Mouse (Mus musculus) spleen, postnatal 10 days (tissue): Measurements from ENCODE around the gene Rnf130.
A peak's percentile ranks its signal among the peaks of the same experiment; 100 is the strongest.

Experiments
- DNase-seq, 2 experiments: peaks; one replicate each; pipeline ENCODE4 v3.0.0; 2021 to 2022; ENCODE audit warnings: low spot score in 2 of 2

Rnf130 gene

GRCm38 (mm10) chr11:50024445-50024832 is 707 bp upstream of the Rnf130 start:
- DNase-seq = peak in 1 of 2 experiments; percentile 23

- DNase-seq = no peak
These were observed 775 bp downstream of the Rnf130 start for GRCm38 (mm10) chr11:50025721-50026520.

- DNase-seq = no peak
These were observed 1.5 kb downstream of the Rnf130 start for GRCm38 (mm10) chr11:50026521-50027090.

- DNase-seq = no peak
These were observed 3.3 kb downstream of the Rnf130 start for GRCm38 (mm10) chr11:50028416-50028815.

- no peak for DNase-seq
These were observed 9.0 kb downstream of the Rnf130 start for GRCm38 (mm10) chr11:50034155-50034554.

- DNase-seq = no peak
These were observed 10.6 kb downstream of the Rnf130 start for GRCm38 (mm10) chr11:50035726-50036125.

GRCm38 (mm10) chr11:50036781-50037460 is 11.8 kb downstream of the Rnf130 start:
- no peak for DNase-seq

- no peak for DNase-seq
These were observed 13.6 kb downstream of the Rnf130 start for GRCm38 (mm10) chr11:50038757-50039156.

GRCm38 (mm10) chr11:50041148-50041547 is 16.0 kb downstream of the Rnf130 start:
- DNase-seq = no peak

- no peak for DNase-seq
These were observed 17.3 kb downstream of the Rnf130 start for GRCm38 (mm10) chr11:50042345-50042997.

GRCm38 (mm10) chr11:50044454-50044853 is 19.3 kb downstream of the Rnf130 start:
- DNase-seq = no peak

GRCm38 (mm10) chr11:50047610-50048009 is 22.5 kb downstream of the Rnf130 start:
- DNase-seq = no peak

- no peak for DNase-seq
These were observed 23.0 kb downstream of the Rnf130 start for GRCm38 (mm10) chr11:50048115-50048514.

GRCm38 (mm10) chr11:50050392-50050791 is 25.2 kb downstream of the Rnf130 start:
- DNase-seq = no peak

- no peak for DNase-seq
These were observed 32.6 kb downstream of the Rnf130 start for GRCm38 (mm10) chr11:50057713-50058112.

- no peak for DNase-seq
These were observed 33.1 kb downstream of the Rnf130 start for GRCm38 (mm10) chr11:50058277-50058676.

- DNase-seq = no peak
These were observed 33.9 kb downstream of the Rnf130 start for GRCm38 (mm10) chr11:50059045-50059444.

- no peak for DNase-seq
These were observed 37.0 kb downstream of the Rnf130 start for GRCm38 (mm10) chr11:50062116-50062515.

- DNase-seq = no peak
These were observed 40.9 kb downstream of the Rnf130 start for GRCm38 (mm10) chr11:50066088-50066487.

GRCm38 (mm10) chr11:50073830-50074229 is 48.7 kb downstream of the Rnf130 start:
- DNase-seq = no peak

- DNase-seq = no peak
These were observed 51.6 kb downstream of the Rnf130 start for GRCm38 (mm10) chr11:50076756-50077155.
